Mouse (Mus musculus) CH12.LX (cell line): ENCODE measurements around the gene Bcar1. TPM values are rescaled to one million over a fixed set of nuclear protein-coding genes. Genes with fewer than 3 reads are reported as not detected.

Source experiments
- DNase-seq: peaks from one replicate; pipeline ENCODE4 v3.0.0-alpha.2; 2013; ENCODE audit errors: extremely low read depth
- H3K27ac ChIP-seq: 2 replicates; pipeline ENCODE4 v1.5.1; 2012; ENCODE audit warnings: low read depth, mild to moderate bottlenecking, control low read depth, moderate library complexity; ENCODE audit not compliant: insufficient read depth
- H3K27me3 ChIP-seq: replicated peaks from 2 replicates; pipeline ENCODE3; 2012; ENCODE audit warnings: inconsistent platforms
- H3K36me3 ChIP-seq, 2 experiments: replicated peaks in 1 of 2; 2 replicates each; pipeline versions ENCODE3 to v1.6.1; 2012; ENCODE audit warnings: inconsistent platforms in 1 of 2, low read length in 1 of 2, mild to moderate bottlenecking in 1 of 2, mixed read lengths in 1 of 2, moderate library complexity in 1 of 2; ENCODE audit not compliant: control insufficient read depth in 1 of 2, insufficient read depth in 1 of 2
- H3K4me1 ChIP-seq, 2 experiments: 2 replicates each; pipeline ENCODE4 v1.6.1; 2012; ENCODE audit warnings: inconsistent platforms in 1 of 2, moderate library complexity in 1 of 2; ENCODE audit not compliant: insufficient read depth in 2 of 2, control insufficient read depth in 1 of 2
- H3K4me2 ChIP-seq: 2 replicates; pipeline ENCODE4 v1.6.1; 2012; ENCODE audit warnings: low read depth, mild to moderate bottlenecking, control low read depth; ENCODE audit not compliant: poor library complexity, insufficient read depth, severe bottlenecking
- H3K4me3 ChIP-seq, 3 experiments: fragments of 150-350 bp in 1 of 3; sonication (generic) in 1 of 3; replicated peaks in 1 of 3; 2 replicates each; pipeline versions ENCODE3 to v1.5.1; 2011 to 2012; ENCODE audit warnings: low read depth in 2 of 3, low read length in 2 of 3, mild to moderate bottlenecking in 2 of 3, moderate library complexity in 2 of 3, control low read depth in 1 of 3, improper control_type of control experiment in 1 of 3, inconsistent platforms in 1 of 3, mixed read lengths in 1 of 3; ENCODE audit not compliant: poor library complexity in 1 of 3
- H3K79me2 ChIP-seq: replicated peaks from 2 replicates; pipeline ENCODE4 v1.6.1; 2012; ENCODE audit warnings: mild to moderate bottlenecking, moderate library complexity; ENCODE audit not compliant: control insufficient read depth, poor library complexity, insufficient read depth, severe bottlenecking; ENCODE audit errors: extremely low read depth
- H3K9ac ChIP-seq: 2 replicates; pipeline ENCODE4 v1.6.1; 2012; ENCODE audit warnings: low read depth, mild to moderate bottlenecking, control low read depth, moderate library complexity; ENCODE audit not compliant: insufficient read depth
- H3K9me3 ChIP-seq: replicated peaks from 2 replicates; pipeline ENCODE3; 2012; ENCODE audit warnings: low read length, inconsistent platforms, mixed read lengths
- BHLHE40 ChIP-seq: IDR thresholded peaks from 2 replicates; pipeline ENCODE4 v1.6.1; 2011; ENCODE audit warnings: mild to moderate bottlenecking, low read depth, low read length, improper control_type of control experiment
- CHD2 ChIP-seq: IDR thresholded peaks from 2 replicates; pipeline ENCODE4 v1.6.1; 2011; ENCODE audit warnings: low read length, improper control_type of control experiment
- CTCF ChIP-seq, 2 experiments: IDR thresholded peaks in 1 of 2; conservative IDR thresholded peaks in 1 of 2; 2 replicates each; pipeline ENCODE4 v1.5.1; 2011 to 2012; ENCODE audit warnings: low read depth in 2 of 2, low read length in 2 of 2, improper control_type of control experiment in 1 of 2, inconsistent platforms in 1 of 2, mild to moderate bottlenecking in 1 of 2, moderate library complexity in 1 of 2
- ELF1 ChIP-seq: IDR thresholded peaks from 2 replicates; pipeline ENCODE4 v1.6.1; 2014; ENCODE audit warnings: low read depth, mild to moderate bottlenecking, inconsistent platforms, low read length, improper control_type of control experiment
- EP300 ChIP-seq: IDR thresholded peaks from 2 replicates; pipeline ENCODE4 v1.6.1; 2011; ENCODE audit warnings: low read length, improper control_type of control experiment
- ETS1 ChIP-seq: conservative IDR thresholded peaks from 2 replicates; pipeline ENCODE4 v1.6.1; 2012; ENCODE audit warnings: low read depth, mild to moderate bottlenecking, inconsistent platforms, low read length, improper control_type of control experiment, moderate library complexity
- JUN ChIP-seq: IDR thresholded peaks from 2 replicates; pipeline ENCODE4 v1.6.1; 2011; ENCODE audit warnings: low read depth, mild to moderate bottlenecking, low read length, improper control_type of control experiment, moderate library complexity; ENCODE audit not compliant: insufficient read depth
- KAT2A ChIP-seq: IDR thresholded peaks from 2 replicates; pipeline ENCODE4 v1.6.1; 2012; ENCODE audit warnings: low read length, improper control_type of control experiment, inconsistent platforms; ENCODE audit not compliant: insufficient replicate concordance
- MAFK ChIP-seq: IDR thresholded peaks from 2 replicates; pipeline ENCODE4 v1.6.1; 2011; ENCODE audit warnings: low read length, improper control_type of control experiment; ENCODE audit not compliant: insufficient replicate concordance
- MAX ChIP-seq: IDR thresholded peaks from 2 replicates; pipeline ENCODE4 v1.6.1; 2011; ENCODE audit warnings: low read length, improper control_type of control experiment
- MAZ ChIP-seq: IDR thresholded peaks from 2 replicates; pipeline ENCODE4 v1.6.1; 2012; ENCODE audit warnings: low read depth, mild to moderate bottlenecking, inconsistent platforms, low read length, improper control_type of control experiment, moderate library complexity
- MEF2A ChIP-seq: IDR thresholded peaks from 2 replicates; pipeline ENCODE4 v1.6.1; 2014; ENCODE audit warnings: low read depth, mild to moderate bottlenecking, inconsistent platforms, low read length, improper control_type of control experiment, borderline replicate concordance
- MXI1 ChIP-seq: IDR thresholded peaks from 2 replicates; pipeline ENCODE4 v1.6.1; 2011; ENCODE audit warnings: mild to moderate bottlenecking, low read depth, low read length, improper control_type of control experiment
- NRF1 ChIP-seq: IDR thresholded peaks from 2 replicates; pipeline ENCODE4 v1.6.1; 2014; ENCODE audit warnings: low read depth, mild to moderate bottlenecking, inconsistent platforms, low read length, improper control_type of control experiment, moderate library complexity
- POLR2AphosphoS2 ChIP-seq: IDR thresholded peaks from 2 replicates; pipeline ENCODE4 v1.6.1; 2011; ENCODE audit warnings: low read depth, low read length, improper control_type of control experiment
- RAD21 ChIP-seq: IDR thresholded peaks from 2 replicates; pipeline ENCODE4 v1.6.1; 2011; ENCODE audit warnings: low read depth, mild to moderate bottlenecking, low read length, improper control_type of control experiment, moderate library complexity
- RCOR1 ChIP-seq: conservative IDR thresholded peaks from 2 replicates; pipeline ENCODE4 v1.6.1; 2012; ENCODE audit warnings: low read depth, mild to moderate bottlenecking, inconsistent platforms, low read length, improper control_type of control experiment
- USF1 ChIP-seq: IDR thresholded peaks from 2 replicates; pipeline ENCODE4 v1.6.1; 2014; ENCODE audit warnings: low read depth, mild to moderate bottlenecking, inconsistent platforms, low read length, improper control_type of control experiment
- ZC3H11A ChIP-seq: IDR thresholded peaks from 2 replicates; pipeline ENCODE4 v1.6.1; 2012; ENCODE audit warnings: low read depth, mild to moderate bottlenecking, inconsistent platforms, low read length, improper control_type of control experiment
- ZKSCAN1 ChIP-seq: IDR thresholded peaks from 2 replicates; pipeline ENCODE4 v1.6.1; 2012; ENCODE audit warnings: low read depth, inconsistent platforms, low read length, improper control_type of control experiment, borderline replicate concordance
- ZMIZ1 ChIP-seq: IDR thresholded peaks from 2 replicates; pipeline ENCODE4 v1.6.1; 2012; ENCODE audit warnings: low read depth, mild to moderate bottlenecking, inconsistent platforms, low read length, improper control_type of control experiment
- ZNF384 ChIP-seq: IDR thresholded peaks from 2 replicates; pipeline ENCODE4 v1.6.1; 2012; ENCODE audit warnings: low read depth, low read length, improper control_type of control experiment, inconsistent platforms
- dilution Hi-C: fragments of 300-500 bp; cut with MboI; formaldehyde crosslinking; loops from 2 replicates; pipeline ENCODE4 v1.14.3; 2020; ENCODE audit warnings: low sequenced_read_pairs; ENCODE audit not compliant: extremely low pct_unique_long_range_greater_than_20kb, extremely low pct_ligation_motif_present
- in situ Hi-C: fragments of 300-500 bp; cut with MboI; formaldehyde crosslinking; loops from 3 replicates; pipeline ENCODE4 v1.14.3; 2019; ENCODE audit warnings: low sequenced_read_pairs, low pct_ligation_motif_present, low pct_unique_long_range_greater_than_20kb, mixed read lengths
- polyA plus RNA-seq: library from polyadenylated mRNA; unstranded; fragments of >175 nt; gene quantifications from 2 replicates; pipeline ENCODE4 v1.2.1, GENCODE M21; 2012; ENCODE audit warnings: low read depth; ENCODE audit not compliant: insufficient read length
- total RNA-seq, 2 experiments: library from RNA; depleted of rRNA; stranded (reverse); fragments of 300-350 nt in 1 of 2; fragments of >200 nt in 1 of 2; gene quantifications; 2 replicates each; pipeline ENCODE4 v1.2.3; 2012 to 2014

Bcar1 gene
- total and polyA plus RNA-seq, 3 experiments = 0.97 to 2.1 (median 1.2) TPM

DNA sequence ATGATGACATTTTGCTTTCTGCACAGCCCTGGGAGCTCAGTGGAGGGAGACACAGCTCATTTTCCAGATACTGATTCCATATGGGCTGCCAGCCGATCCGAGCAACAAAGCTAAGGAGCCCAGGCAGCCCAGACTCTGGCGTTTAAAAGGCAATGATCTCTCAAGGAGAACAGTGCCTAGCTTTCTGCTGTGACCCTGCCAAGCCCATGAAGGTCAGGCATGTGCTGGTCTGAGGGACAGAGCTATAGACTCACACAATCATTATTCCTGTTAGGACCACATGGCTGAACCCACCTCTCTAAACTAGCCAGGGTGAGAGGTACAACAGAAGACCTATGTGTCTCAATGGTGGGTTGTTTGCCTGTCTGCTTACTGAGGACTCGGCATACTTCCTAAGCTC, 44.1 kb upstream of the Bcar1 start:
- in situ Hi-C loops = no loop called here
- H3K9ac ChIP-seq = no peak overlapping the region

DNA sequence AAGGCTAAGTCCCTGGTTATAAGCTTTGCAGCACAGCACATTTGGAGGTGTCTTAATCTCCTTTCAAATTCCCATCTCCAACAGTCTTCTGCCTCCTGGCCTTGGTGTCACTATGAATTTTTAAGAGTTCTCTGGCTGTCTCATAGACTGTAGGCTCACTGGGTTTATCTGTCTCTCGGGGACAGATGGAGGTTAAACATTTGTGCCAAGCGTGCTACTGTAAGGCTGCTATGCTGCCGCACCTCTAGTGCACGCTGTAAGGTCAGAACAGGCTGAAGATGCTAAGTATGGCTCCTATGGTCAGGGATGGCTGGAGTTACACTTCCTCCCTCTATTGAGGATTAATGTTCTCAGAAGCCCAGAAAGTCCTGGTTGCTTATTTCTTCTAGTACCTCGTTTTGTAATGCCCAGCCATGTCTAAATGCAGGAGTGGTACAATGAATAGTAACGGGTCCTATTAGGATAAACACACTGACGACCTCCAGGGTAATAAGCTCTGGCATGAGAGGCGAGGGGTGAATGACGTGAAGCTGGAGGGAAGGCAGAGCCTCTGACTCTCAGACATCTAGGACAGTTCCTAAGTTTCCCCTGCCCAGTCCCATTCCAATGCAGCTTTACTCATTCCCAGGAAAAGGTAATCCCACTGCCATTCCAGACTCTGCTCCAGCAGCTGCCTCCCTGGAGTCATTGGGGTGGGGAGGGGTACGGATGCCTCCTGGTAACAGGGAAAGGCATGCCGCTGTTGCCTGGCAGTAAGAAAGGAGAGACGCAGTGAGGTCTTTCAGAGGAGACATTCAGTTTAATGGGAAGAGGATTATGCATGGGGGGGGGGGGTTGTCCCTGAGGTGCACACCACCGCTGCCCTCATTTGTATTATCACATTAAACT, 43.3 kb upstream of the Bcar1 start:
- H3K36me3 ChIP-seq = peaks cover 7 to 73% of the 10 kb centered on the region in 2 experiments
- in situ Hi-C loops = no loop called here
- H3K27me3 ChIP-seq = no peaks in the 10 kb centered on the region
- H3K79me2 ChIP-seq = no peaks in the 10 kb centered on the region
- H3K4me3 ChIP-seq = no peak overlapping the region
- no peak overlapping the region for H3K9ac ChIP-seq
- peaks cover 3 to 33% of the 10 kb centered on the region in 2 experiments; a peak in 3 of 4 replicates for H3K4me1 ChIP-seq
- H3K9me3 ChIP-seq = no peaks in the 10 kb centered on the region
- no peak for DNase-seq
- no peak for TF ChIP-seq CTCF (conservative IDR thresholded peaks at IDR 0.05 in 1 of 2, IDR thresholded peaks at IDR 0.05 in 1 of 2; ENCODE audit: low read depth in 2 of 2, low read length in 2 of 2)
- no peak for TF ChIP-seq RAD21
- TF ChIP-seq RCOR1 = no peak
- no peak for TF ChIP-seq JUN
- TF ChIP-seq KAT2A = no peak
- no peak for TF ChIP-seq ETS1
- no peak for TF ChIP-seq CHD2
- no peak for TF ChIP-seq ZC3H11A
- TF ChIP-seq MAFK = no peak
- no peak for TF ChIP-seq USF1
- TF ChIP-seq MAX = no peak
- no peak for TF ChIP-seq POLR2AphosphoS2
- no peak for TF ChIP-seq MEF2A
- TF ChIP-seq EP300 = no peak
- TF ChIP-seq, all 38 proteins: peak for 0
- Histone ChIP-seq H3K4me2 (no peak overlapping the region), H3K27ac (no peak overlapping the region)
- dilution Hi-C loops = no loop called here

More for the DNA sequence above, 44.1 kb upstream of the Bcar1 start:
- TF ChIP-seq MXI1 (no peak), MAZ (no peak), CHD2 (no peak), RAD21 (no peak), ELF1 (no peak), ZMIZ1 (no peak), NRF1 (no peak), ZNF384 (no peak), MAFK (no peak), BHLHE40 (no peak), ZKSCAN1 (no peak)
- Histone ChIP-seq H3K9me3 (no peaks in the 10 kb centered on the region), H3K4me2 (no peak overlapping the region), H3K4me3 (no peak overlapping the region), H3K27ac (no peak overlapping the region), H3K79me2 (no peaks in the 10 kb centered on the region), H3K4me1 (peaks cover 3 to 29% of the 10 kb centered on the region in 2 experiments; a peak in 3 of 4 replicates), H3K36me3 (peaks cover 7 to 66% of the 10 kb centered on the region in 2 experiments), H3K27me3 (no peaks in the 10 kb centered on the region)
- DNase-seq = no peak
- dilution Hi-C loops = no loop called here
